Mouse (Mus musculus) adrenal gland, adult 8-10 months (tissue): ENCODE data around the gene Dbp. TPM values are rescaled to one million over a fixed set of nuclear protein-coding genes. Genes with fewer than 3 reads are reported as not detected.
A peak's percentile ranks its signal among the peaks of the same experiment; 100 is the strongest.
"Not testable (repeated sequence)": the region's sequence is repeated elsewhere in the genome, so short reads cannot be mapped to it uniquely, and the experiment has no call there.

Source experiments
- DNase-seq: peaks from one replicate; pipeline ENCODE4 v3.0.0; 2022
- total RNA-seq, 4 experiments: library from RNA; stranded (reverse); gene quantifications; 2 replicates each; pipeline ENCODE4 v1.2.4; 2022

Dbp gene
- 100 to 1,000 TPM; 254 to 411 (median 333) TPM for total RNA-seq

GRCm38 (mm10) chr7:45704730-45705442 lies at the start of gene Dbp:
Dbp (plus strand) TSS chr7:45705088.
- peak; percentile 100 for DNase-seq

- DNase-seq = no peak
Observed at GRCm38 (mm10) chr7:45660746-45661478, 44.0 kb upstream of the Dbp start.

GRCm38 (mm10) chr7:45661702-45662101 lies 43.2 kb upstream of the Dbp start:
- not testable (repeated sequence) for DNase-seq

GRCm38 (mm10) chr7:45665303-45666138 lies 39.4 kb upstream of the Dbp start:
- no peak for DNase-seq

GRCm38 (mm10) chr7:45666161-45666560 lies 38.7 kb upstream of the Dbp start, which contains the start of gene Fut2:
Fut2 (minus strand) TSS chr7:45666394.
- DNase-seq = no peak

GRCm38 (mm10) chr7:45667761-45668160 lies 37.1 kb upstream of the Dbp start:
- DNase-seq = no peak

GRCm38 (mm10) chr7:45668921-45669320 lies 36.0 kb upstream of the Dbp start:
- no peak for DNase-seq

- DNase-seq = no peak
Observed at GRCm38 (mm10) chr7:45677627-45678295, 27.1 kb upstream of the Dbp start.

- DNase-seq = no peak
Observed at GRCm38 (mm10) chr7:45678513-45678912, 26.4 kb upstream of the Dbp start.

- DNase-seq = peak; percentile 71
Observed at GRCm38 (mm10) chr7:45679966-45680621, 24.8 kb upstream of the Dbp start.

GRCm38 (mm10) chr7:45681046-45681736 lies 23.7 kb upstream of the Dbp start:
- no peak for DNase-seq

GRCm38 (mm10) chr7:45682144-45683126 lies 22.5 kb upstream of the Dbp start:
- DNase-seq = peak; percentile 75

- DNase-seq = no peak
Observed at GRCm38 (mm10) chr7:45683396-45684050, 21.4 kb upstream of the Dbp start, which contains the start of gene Ntn5. Ntn5 (plus strand) TSS chr7:45684022.

- no peak for DNase-seq
Observed at GRCm38 (mm10) chr7:45685811-45686210, 19.1 kb upstream of the Dbp start.

GRCm38 (mm10) chr7:45686841-45687240 lies 18.0 kb upstream of the Dbp start:
- no peak for DNase-seq

GRCm38 (mm10) chr7:45689099-45689498 lies 15.8 kb upstream of the Dbp start:
- no peak for DNase-seq

GRCm38 (mm10) chr7:45689800-45690199 lies 15.1 kb upstream of the Dbp start:
- no peak for DNase-seq

- no peak for DNase-seq
Observed at GRCm38 (mm10) chr7:45692364-45692763, 12.5 kb upstream of the Dbp start.

- DNase-seq = no peak
Observed at GRCm38 (mm10) chr7:45693921-45694591, 10.8 kb upstream of the Dbp start, which contains the start of gene Sec1. Sec1 (minus strand) TSS chr7:45694402.
